Mouse (Mus musculus) stomach, embryonic 16.5 days (tissue): ENCODE results near the gene Selenoo. TPM values are rescaled to one million over a fixed set of nuclear protein-coding genes. Genes with fewer than 3 reads are reported as not detected.

Source experiments
- ATAC-seq: fragments of 200-750 bp; cut with Nextera tagmentation; 2 replicates; pipeline ENCODE4 v1.8.0; 2017; ENCODE audit warnings: moderate number of reproducible peaks, moderate TSS enrichment; ENCODE audit not compliant: insufficient read depth, low FRiP score
- H3K27ac ChIP-seq: fragments of 300-500 bp; sonication (generic); 2 replicates; pipeline ENCODE4 v1.5.1; 2014; ENCODE audit warnings: low read length
- H3K27me3 ChIP-seq: fragments of 300-500 bp; sonication (generic); 2 replicates; pipeline ENCODE4 v1.6.1; 2014; ENCODE audit warnings: low read length, control low read depth, mixed read lengths; ENCODE audit not compliant: control insufficient read depth, insufficient read depth
- H3K36me3 ChIP-seq: fragments of 300-500 bp; sonication (generic); 2 replicates; pipeline ENCODE4 v1.6.1; 2014; ENCODE audit warnings: low read length; ENCODE audit not compliant: control insufficient read depth, insufficient read depth
- H3K4me1 ChIP-seq: fragments of 300-500 bp; sonication (generic); 2 replicates; pipeline ENCODE4 v1.6.1; 2014; ENCODE audit warnings: low read length, control low read depth, mixed read lengths; ENCODE audit not compliant: control insufficient read depth, insufficient read depth
- H3K4me2 ChIP-seq: fragments of 300-500 bp; sonication (generic); 2 replicates; pipeline ENCODE4 v1.6.1; 2014; ENCODE audit warnings: low read depth, low read length, mixed read lengths
- H3K4me3 ChIP-seq: fragments of 300-500 bp; sonication (generic); replicated peaks from 2 replicates; pipeline ENCODE4 v1.5.1; 2014; ENCODE audit warnings: mild to moderate bottlenecking, low read length
- H3K9ac ChIP-seq: fragments of 300-500 bp; sonication (generic); 2 replicates; pipeline ENCODE4 v1.6.1; 2014; ENCODE audit warnings: low read length
- H3K9me3 ChIP-seq: fragments of 300-500 bp; sonication (generic); replicated peaks from 2 replicates; pipeline ENCODE4 v1.6.1; 2016; ENCODE audit warnings: low read length, control low read depth; ENCODE audit not compliant: control insufficient read depth
- WGBS: fragments of 180-500 bp; shearing (Covaris S2); extraction: QIAGEN DNeasy Blood & Tissue Kit; methylation state at CpG from one replicate; pipeline ENCODE4 v1.1.7; 2014; 5-methylcytosine and 5-hydroxymethylcytosine counted together
- polyA plus RNA-seq: library from polyadenylated mRNA; unstranded; fragments of >200 nt; fragmentation: Nextera tagmentation; extraction: Ambion mirVana; gene quantifications from 2 replicates; pipeline ENCODE4 v1.2.1, GENCODE M21; 2015

The Selenoo gene
- polyA plus RNA-seq, 1 experiment from 2014 or later = 13.4 TPM

DNA sequence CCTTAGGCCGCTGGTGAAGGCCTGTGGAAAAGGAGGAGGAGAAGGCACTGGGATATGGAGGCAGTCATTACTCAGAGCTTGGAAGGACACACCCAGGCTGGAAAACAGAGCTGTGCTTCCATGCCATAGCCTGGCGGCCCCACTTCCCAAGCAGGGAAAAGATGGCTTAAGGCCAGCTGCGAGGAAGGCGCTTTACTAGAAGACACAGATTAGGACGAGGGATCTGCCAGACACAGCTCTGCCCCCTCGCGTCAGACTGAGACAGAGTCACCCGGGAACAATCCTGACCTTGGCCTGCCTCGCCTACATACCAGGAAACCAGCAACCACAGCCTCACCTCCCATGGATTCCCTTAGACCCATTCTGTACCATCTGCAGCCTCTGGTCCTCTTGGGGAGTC is 21.3 kb downstream of the Selenoo start:
- Histone ChIP-seq H3K9me3 (no peaks in the 10 kb centered on the region), H3K27ac (no peak overlapping the region), H3K4me3 (no peak overlapping the region), H3K36me3 (peaks cover 8% of the 10 kb centered on the region; the same call in 1 of the 2 replicates), H3K4me1 (no peaks in the 10 kb centered on the region), H3K9ac (no peak overlapping the region), H3K4me2 (no peak overlapping the region), H3K27me3 (no peaks in the 10 kb centered on the region)
- 75% methylated on average over 9 of the region's 9 CpGs for WGBS
- ATAC-seq = no peak

DNA sequence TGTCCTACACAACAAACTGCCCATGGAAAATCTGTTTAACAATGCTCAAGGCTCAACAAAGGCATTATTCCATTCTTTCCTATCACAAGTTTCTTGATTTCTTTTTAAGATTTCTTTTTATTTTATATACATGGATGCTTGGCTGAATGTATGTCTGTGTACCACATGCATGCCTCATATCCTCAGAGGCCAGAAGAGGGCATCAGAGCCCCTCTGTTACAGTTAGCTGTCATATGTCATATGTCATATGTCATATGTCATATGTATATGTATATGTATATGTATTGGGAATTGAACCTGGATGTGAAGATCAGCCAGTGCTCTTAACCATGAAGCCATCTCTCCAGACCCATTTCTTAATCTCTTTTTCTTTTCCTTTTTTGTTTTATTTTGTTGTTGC is 29.1 kb downstream of the Selenoo start:
- Histone ChIP-seq H3K36me3 (peaks cover 23% of the 10 kb centered on the region; the same call in 1 of the 2 replicates), H3K4me3 (no peak overlapping the region), H3K4me1 (peaks cover 20% of the 10 kb centered on the region), H3K9me3 (no peaks in the 10 kb centered on the region), H3K27ac (no peak overlapping the region), H3K9ac (no peak overlapping the region), H3K4me2 (no peak overlapping the region), H3K27me3 (no peaks in the 10 kb centered on the region)
- ATAC-seq = no peak

DNA sequence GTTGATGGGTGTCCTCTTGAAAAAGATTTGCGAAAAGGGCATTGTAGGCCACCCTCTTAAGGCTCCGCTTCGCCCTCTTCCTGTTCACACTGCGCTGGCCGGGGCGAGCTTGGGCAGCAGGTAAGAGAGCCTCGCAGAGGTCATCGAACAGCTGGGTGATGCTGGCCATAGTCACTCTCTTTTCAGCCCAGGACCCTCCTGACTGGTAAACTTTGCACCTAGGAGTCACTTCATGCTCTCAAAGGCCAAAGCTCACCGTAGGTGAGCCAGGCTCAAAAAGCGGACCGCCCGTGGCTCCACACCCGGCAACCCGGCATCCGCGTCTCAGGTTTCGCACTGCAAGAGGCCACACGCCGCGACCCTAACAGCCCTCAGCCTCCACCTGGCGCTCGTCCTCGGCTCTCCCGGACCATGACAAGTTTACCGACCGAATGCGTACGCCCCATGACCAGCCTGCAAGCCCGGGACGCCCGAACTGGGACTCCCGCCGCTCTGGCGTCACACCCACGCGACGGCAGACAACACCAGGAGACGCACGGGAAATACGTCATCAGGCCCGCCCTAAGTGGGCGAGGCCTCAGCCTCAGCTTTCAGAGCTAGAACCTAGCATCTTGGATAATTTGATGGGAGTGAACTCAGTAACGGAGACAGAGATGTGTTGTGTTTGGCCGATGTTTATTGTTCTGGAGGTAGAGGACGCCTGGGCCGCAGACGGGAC is 33.9 kb downstream of the Selenoo start, which contains the start of gene Tubgcp6:
TSS of gene Tubgcp6 (minus strand) at position 464 of the 718 bp plus-strand sequence.
- Histone ChIP-seq H3K4me1 (peaks cover 35% of the 10 kb centered on the region), H3K4me2 (peak within 1 kb of the TSS; percentile 90), H3K27ac (peak within 1 kb of the TSS; percentile 69), H3K27me3 (no peaks in the 10 kb centered on the region), H3K9me3 (no peaks in the 10 kb centered on the region), H3K36me3 (0 out of 2 replicates have a peak, but pooled peaks cover 7% of the 10 kb centered on the region), H3K4me3 (peak within 1 kb of the TSS; percentile 90), H3K9ac (peak within 1 kb of the TSS; percentile 90)
- peak; percentile 81 for ATAC-seq
- WGBS = under 1% methylated on average over 47 of the region's 47 CpGs

DNA sequence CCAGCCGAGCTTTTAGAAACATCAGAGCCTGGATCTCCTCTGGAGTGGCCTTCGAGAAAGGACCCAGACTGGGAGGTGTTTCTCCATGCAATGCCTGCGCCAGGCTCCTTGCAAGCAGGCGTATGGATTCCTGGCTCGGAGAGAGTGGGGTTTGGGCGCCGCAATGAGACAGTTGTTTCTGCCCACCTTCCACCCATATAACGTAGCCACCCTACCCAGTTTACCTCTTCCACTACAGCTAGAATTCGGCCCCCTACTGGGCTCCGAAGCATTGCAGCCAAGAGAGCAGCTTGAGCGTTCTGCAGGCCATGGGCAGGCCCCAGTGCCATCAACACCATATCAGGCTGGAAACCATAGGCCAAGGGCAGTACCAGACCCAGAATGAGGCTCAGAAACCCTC is 34.7 kb downstream of the Selenoo start:
- peaks cover 39% of the 10 kb centered on the region for H3K4me1 ChIP-seq
- peak overlapping the region; percentile 69 for H3K27ac ChIP-seq
- no peak for ATAC-seq
- H3K9me3 ChIP-seq = no peaks in the 10 kb centered on the region
- H3K27me3 ChIP-seq = no peaks in the 10 kb centered on the region
- H3K4me2 ChIP-seq = peak overlapping the region; percentile 90
- H3K4me3 ChIP-seq = peak overlapping the region; percentile 90
- WGBS = 28% methylated on average over 11 of the region's 11 CpGs
- peak overlapping the region; percentile 90 for H3K9ac ChIP-seq
- H3K36me3 ChIP-seq = 0 out of 2 replicates have a peak, but pooled peaks cover 7% of the 10 kb centered on the region

DNA sequence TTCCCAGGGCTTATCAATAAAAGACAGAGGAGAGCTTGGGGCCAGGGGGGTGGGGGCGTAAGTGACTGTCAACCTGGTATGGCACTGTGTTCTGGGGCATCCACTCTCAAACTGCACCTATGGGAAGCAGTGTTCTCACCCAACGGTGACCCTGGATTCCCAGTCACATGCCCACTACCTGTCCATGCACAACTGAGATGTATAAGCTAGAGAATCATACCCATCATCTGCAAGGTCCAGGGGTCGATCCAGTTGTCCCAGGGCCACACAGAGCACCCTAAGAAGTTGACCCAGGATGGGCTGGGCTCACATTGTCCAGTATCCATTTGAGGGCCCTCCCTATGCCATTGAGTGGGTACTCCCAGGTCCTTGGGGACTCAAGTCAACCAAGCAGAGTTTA is 35.4 kb downstream of the Selenoo start:
- no peaks in the 10 kb centered on the region for H3K9me3 ChIP-seq
- WGBS = 87% methylated on average over 3 of the region's 3 CpGs
- H3K4me1 ChIP-seq = peaks cover 44% of the 10 kb centered on the region
- no peak for ATAC-seq
- H3K4me3 ChIP-seq = no peak overlapping the region
- no peak overlapping the region; the same call in 1 of the 2 replicates for H3K9ac ChIP-seq
- H3K36me3 ChIP-seq = 0 out of 2 replicates have a peak, but pooled peaks cover 7% of the 10 kb centered on the region
- no peaks in the 10 kb centered on the region for H3K27me3 ChIP-seq
- H3K4me2 ChIP-seq = no peak overlapping the region
- H3K27ac ChIP-seq = no peak overlapping the region

DNA sequence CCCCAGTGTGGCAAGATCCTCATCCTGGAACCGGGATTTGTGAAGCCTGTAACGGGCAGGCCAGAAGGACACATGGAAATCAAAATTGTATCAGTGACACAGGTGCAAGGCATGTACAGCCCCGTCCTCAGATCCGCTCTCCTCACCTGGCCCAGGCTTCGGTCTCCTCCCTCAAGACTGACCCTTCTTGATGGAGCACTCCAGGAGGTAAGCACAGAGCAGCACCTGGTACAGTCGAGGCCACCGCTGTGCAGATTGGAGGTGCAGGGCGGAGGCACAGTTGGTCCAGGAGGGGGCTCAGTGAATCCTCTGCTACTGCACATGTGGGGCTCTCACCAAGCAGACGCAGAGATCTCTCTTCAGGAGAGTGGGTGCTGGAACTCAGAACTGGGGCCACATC is 36.5 kb downstream of the Selenoo start:
- no peak overlapping the region for H3K4me3 ChIP-seq
- WGBS = 93% methylated on average over 9 of the region's 9 CpGs
- H3K4me1 ChIP-seq = peaks cover 41% of the 10 kb centered on the region
- no peak for ATAC-seq
- H3K9me3 ChIP-seq = no peaks in the 10 kb centered on the region
- no peak overlapping the region for H3K27ac ChIP-seq
- H3K27me3 ChIP-seq = no peaks in the 10 kb centered on the region
- H3K9ac ChIP-seq = no peak overlapping the region
- H3K4me2 ChIP-seq = no peak overlapping the region
- no peaks in the 10 kb centered on the region for H3K36me3 ChIP-seq

DNA sequence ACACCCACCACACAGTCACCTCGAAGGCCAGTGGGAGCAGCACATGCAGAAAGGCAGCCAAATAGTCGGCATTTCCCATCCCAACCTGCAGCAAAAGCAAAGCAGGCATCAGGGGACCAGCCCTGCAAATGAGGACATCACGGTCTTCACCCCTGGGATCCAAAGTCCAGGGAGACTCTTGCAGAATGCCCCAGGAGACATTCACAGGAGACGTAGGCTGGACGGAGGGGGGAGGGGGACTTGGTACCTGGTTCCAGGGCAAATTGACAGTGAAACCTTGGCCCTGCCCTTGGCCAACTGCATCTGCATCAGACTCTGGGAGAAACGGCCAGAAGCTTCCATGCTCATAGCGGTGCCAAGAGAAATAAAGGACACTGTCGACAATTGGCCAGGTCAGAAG is 37.7 kb downstream of the Selenoo start:
- Histone ChIP-seq H3K4me1 (peaks cover 33% of the 10 kb centered on the region), H3K4me3 (no peak overlapping the region), H3K9ac (no peak overlapping the region), H3K9me3 (no peaks in the 10 kb centered on the region), H3K27ac (no peak overlapping the region), H3K36me3 (no peaks in the 10 kb centered on the region), H3K4me2 (no peak overlapping the region), H3K27me3 (no peaks in the 10 kb centered on the region)
- ATAC-seq = no peak
- WGBS = 88% methylated on average over 8 of the region's 8 CpGs

DNA sequence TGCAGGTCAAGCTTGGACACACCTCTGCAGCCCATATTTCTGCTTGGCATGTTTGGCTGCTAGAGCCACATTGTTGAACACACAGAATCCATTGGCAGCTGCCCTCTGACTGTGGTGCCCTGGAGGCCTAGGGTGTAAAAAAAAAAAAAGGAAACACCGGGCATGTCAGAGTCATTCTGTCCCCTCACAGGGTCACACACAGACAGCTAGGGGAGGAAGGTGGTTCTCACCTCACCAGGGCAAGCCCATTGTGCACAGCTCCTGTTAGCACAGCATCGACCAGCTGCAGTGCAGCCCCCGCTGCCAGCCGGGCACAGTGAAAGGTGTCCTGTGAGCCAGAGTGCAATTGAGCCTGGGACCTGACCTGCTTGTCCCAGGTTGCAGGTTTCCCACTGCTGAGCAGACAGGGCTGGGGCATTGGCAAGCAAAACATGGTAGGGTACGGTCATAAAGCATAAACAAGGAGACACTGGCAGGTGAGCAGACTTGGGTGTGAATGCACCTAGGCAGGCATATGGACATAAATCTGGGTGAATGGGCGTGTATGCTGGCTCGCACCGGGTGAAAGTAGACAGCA is 38.6 kb downstream of the Selenoo start:
- H3K4me2 ChIP-seq = peak overlapping the region; percentile 95
- ATAC-seq = no peak
- 72% methylated on average over 8 of the region's 8 CpGs for WGBS
- H3K4me3 ChIP-seq = peak overlapping the region; percentile 76
- no peaks in the 10 kb centered on the region for H3K9me3 ChIP-seq
- H3K27me3 ChIP-seq = no peaks in the 10 kb centered on the region
- no peaks in the 10 kb centered on the region for H3K36me3 ChIP-seq
- H3K4me1 ChIP-seq = peaks cover 25% of the 10 kb centered on the region
- H3K9ac ChIP-seq = peak overlapping the region; percentile 87
- H3K27ac ChIP-seq = no peak overlapping the region
